In genomic region chr15:97505715-97506114, GRCm38 (mm10) we compare ENCODE assay signal across 18 mouse cellular contexts.
DNase-seq lines count a peak whose midpoint lies in the region; ATAC-seq lines count a peak whose summit lies in the region.
"Had no signal": no experiment of that assay in that cellular context is flagged by ENCODE, and none has a peak within 500 bp of the region (broad histone marks: within the 10 kb centered on the region; RNA-seq: fewer than 3 reads in every experiment).

No protein-coding gene starts in this region.

- no peak for ATAC-seq in forebrain, embryonic 12.5 days (ENCODE audit: low FRiP score)
- ATAC-seq: forebrain, embryonic 13.5 days had no signal

- H3K4me1 ChIP-seq in forebrain, embryonic 10.5 days, result no peaks in the 10 kb centered on the region
- H3K4me1 ChIP-seq in forebrain, embryonic 12.5 days, result no peaks in the 10 kb centered on the region
- H3K4me1 ChIP-seq: embryonic facial prominence, embryonic 13.5 days; forebrain, embryonic 13.5 days; heart, embryonic 12.5 days; neural tube, embryonic 12.5 days; stomach, embryonic 15.5 days had no signal

- H3K27ac ChIP-seq in forebrain, embryonic 10.5 days, result no peak overlapping the region
- no peak overlapping the region for H3K27ac ChIP-seq in forebrain, embryonic 12.5 days
- H3K27ac ChIP-seq: embryonic facial prominence, embryonic 13.5 days; forebrain, embryonic 13.5 days; layer of hippocampus, adult 2 months; neural tube, embryonic 12.5 days; stomach, embryonic 15.5 days had no signal

- WGBS in forebrain, embryonic 10.5 days, result 87% methylated on average over 11 of the region's 11 CpGs
- 88% methylated on average over 11 of the region's 11 CpGs for WGBS in forebrain, embryonic 12.5 days

- H3K36me3 ChIP-seq in forebrain, embryonic 10.5 days (replicated peaks), result no peaks in the 10 kb centered on the region
- H3K36me3 ChIP-seq in forebrain, embryonic 12.5 days (replicated peaks), result no peaks in the 10 kb centered on the region
- H3K36me3 ChIP-seq: embryonic facial prominence, embryonic 13.5 days; heart, embryonic 12.5 days; neural tube, embryonic 12.5 days; stomach, embryonic 15.5 days had no signal

- H3K9me3 ChIP-seq in forebrain, embryonic 10.5 days, result peaks cover 9% of the 10 kb centered on the region; the same call in 1 of the 2 replicates
- 0 out of 2 replicates have a peak, but pooled peaks cover 5% of the 10 kb centered on the region for H3K9me3 ChIP-seq in forebrain, embryonic 12.5 days
- H3K9me3 ChIP-seq: forebrain, embryonic 13.5 days; neural tube, embryonic 12.5 days; stomach, embryonic 15.5 days had no signal

- H3K9ac ChIP-seq in forebrain, embryonic 12.5 days, result no peak overlapping the region
- H3K9ac ChIP-seq: embryonic facial prominence, embryonic 13.5 days; forebrain, embryonic 13.5 days; heart, embryonic 12.5 days; neural tube, embryonic 12.5 days; stomach, embryonic 15.5 days had no signal

- no peak overlapping the region for H3K4me3 ChIP-seq in forebrain, embryonic 10.5 days
- H3K4me3 ChIP-seq in forebrain, embryonic 12.5 days (replicated peaks), result no peak overlapping the region
- H3K4me3 ChIP-seq: embryonic facial prominence, embryonic 13.5 days; forebrain, embryonic 13.5 days; heart, embryonic 12.5 days; layer of hippocampus, adult 2 months; megakaryocyte, embryonic 14.5 days; neural tube, embryonic 12.5 days; stomach, embryonic 15.5 days had no signal

- H3K4me2 ChIP-seq in forebrain, embryonic 12.5 days, result no peak overlapping the region
- H3K4me2 ChIP-seq: embryonic facial prominence, embryonic 13.5 days; forebrain, embryonic 13.5 days; heart, embryonic 12.5 days; liver, embryonic 11.5 days; neural tube, embryonic 12.5 days; stomach, embryonic 15.5 days had no signal

- DNase-seq in layer of hippocampus, adult 11-12 months (ENCODE audit: low spot score), result peak; percentile 45
- no peak for DNase-seq in layer of hippocampus, adult 9-10 months (ENCODE audit: low spot score)
- peak; percentile 13 to 25 for DNase-seq in frontal cortex, postnatal 14 days (ENCODE audit: low spot score in 2 of 2)
- DNase-seq in left cerebral cortex, adult 8-10 months (ENCODE audit: low spot score in 2 of 2), result peak; percentile 2 to 75
- DNase-seq in right cerebral cortex, postnatal 14 days, result peak; percentile 48
- DNase-seq in forebrain, embryonic 10.5 days (ENCODE audit: extremely low spot score, low spot score), result no peak
- DNase-seq in embryo, embryonic 11 days, result no peak
- DNase-seq: gastrocnemius, postnatal 10 days; spleen, adult 18-20 months had no signal

- no peaks in the 10 kb centered on the region for H3K27me3 ChIP-seq in forebrain, embryonic 10.5 days (ENCODE audit: poor library complexity, severe bottlenecking)
- no peaks in the 10 kb centered on the region for H3K27me3 ChIP-seq in forebrain, embryonic 12.5 days
- H3K27me3 ChIP-seq: embryonic facial prominence, embryonic 13.5 days; forebrain, embryonic 13.5 days; heart, embryonic 12.5 days; megakaryocyte, embryonic 14.5 days; neural tube, embryonic 12.5 days; stomach, embryonic 15.5 days had no signal

Comparison
In these comparisons a context has a peak if more than half of its experiments do, and no peak if none do; other contexts are left out.
1. DNase-seq: peak in layer of hippocampus, adult 11-12 months (single experiment), frontal cortex, postnatal 14 days (2 of 2), left cerebral cortex, adult 8-10 months (2 of 2) and right cerebral cortex, postnatal 14 days (single experiment); none in layer of hippocampus, adult 9-10 months (single experiment), forebrain, embryonic 10.5 days (single experiment) and embryo, embryonic 11 days (single experiment).